Mouse (Mus musculus): ENCODE results near the gene Mdm2. TPM values are rescaled to one million over a fixed set of nuclear protein-coding genes. Genes with fewer than 3 reads are reported as not detected.
A peak's percentile ranks its signal among the peaks of the same experiment; 100 is the strongest.
"Not testable (repeated sequence)": the region's sequence is repeated elsewhere in the genome, so short reads cannot be mapped to it uniquely, and the experiment has no call there.

Mdm2 gene
- polyA plus RNA-seq (2012; rRNA removed) = 61.4 and 70.6 TPM in 2 replicates

DNA sequence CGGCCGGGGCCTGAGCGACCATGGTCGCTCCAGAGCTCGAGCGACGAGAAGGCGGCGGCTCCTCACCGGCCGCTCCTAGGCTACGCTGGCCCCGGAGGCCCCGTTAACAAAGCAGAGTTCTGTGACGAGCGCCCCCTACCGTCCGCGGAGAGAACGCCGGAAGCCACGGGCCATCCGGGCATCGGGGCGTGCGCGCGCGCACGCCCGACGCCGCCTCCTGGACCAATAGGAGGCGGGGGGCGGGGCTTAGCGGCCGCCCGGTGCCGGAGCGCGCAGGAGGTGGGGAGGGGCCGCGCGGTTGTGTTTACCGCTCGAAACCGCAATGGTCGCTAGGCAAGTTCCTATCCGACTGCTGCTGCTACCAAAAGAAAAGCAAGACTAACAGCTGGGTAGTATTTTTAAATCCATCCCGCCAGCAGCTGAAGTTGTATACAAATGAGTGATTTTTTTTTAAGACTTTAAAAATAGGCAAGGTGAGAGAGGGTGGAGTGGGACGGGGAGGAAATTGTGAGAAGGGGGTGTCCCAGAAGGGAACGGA is at the start of gene Mdm2:
Gene Mdm2, minus strand, starts transcription at position 155 of the 538 bp plus-strand sequence.
- TF ChIP-seq POLR2A (IDR thresholded peaks at IDR 0.05; ENCODE audit: borderline replicate concordance, extremely low read depth, insufficient read depth, insufficient read length, poor library complexity, severe bottlenecking) = peak; percentile 88
- TF ChIP-seq CTCF (IDR thresholded peaks at IDR 0.05; ENCODE audit: borderline replicate concordance, extremely low read depth, insufficient read depth, insufficient read length) = peak; percentile 85
- DNase-seq (ENCODE audit: low read depth) = peak; percentile 97

GRCm38 (mm10) chr10:117759844-117760630 is 49.5 kb upstream of the Mdm2 start:
- TF ChIP-seq CTCF (IDR thresholded peaks at IDR 0.05; ENCODE audit: borderline replicate concordance, extremely low read depth, insufficient read depth, insufficient read length) (no peak), POLR2A (IDR thresholded peaks at IDR 0.05; ENCODE audit: borderline replicate concordance, extremely low read depth, insufficient read depth, insufficient read length, poor library complexity, severe bottlenecking) (no peak)
- DNase-seq (ENCODE audit: low read depth) = no peak

DNA sequence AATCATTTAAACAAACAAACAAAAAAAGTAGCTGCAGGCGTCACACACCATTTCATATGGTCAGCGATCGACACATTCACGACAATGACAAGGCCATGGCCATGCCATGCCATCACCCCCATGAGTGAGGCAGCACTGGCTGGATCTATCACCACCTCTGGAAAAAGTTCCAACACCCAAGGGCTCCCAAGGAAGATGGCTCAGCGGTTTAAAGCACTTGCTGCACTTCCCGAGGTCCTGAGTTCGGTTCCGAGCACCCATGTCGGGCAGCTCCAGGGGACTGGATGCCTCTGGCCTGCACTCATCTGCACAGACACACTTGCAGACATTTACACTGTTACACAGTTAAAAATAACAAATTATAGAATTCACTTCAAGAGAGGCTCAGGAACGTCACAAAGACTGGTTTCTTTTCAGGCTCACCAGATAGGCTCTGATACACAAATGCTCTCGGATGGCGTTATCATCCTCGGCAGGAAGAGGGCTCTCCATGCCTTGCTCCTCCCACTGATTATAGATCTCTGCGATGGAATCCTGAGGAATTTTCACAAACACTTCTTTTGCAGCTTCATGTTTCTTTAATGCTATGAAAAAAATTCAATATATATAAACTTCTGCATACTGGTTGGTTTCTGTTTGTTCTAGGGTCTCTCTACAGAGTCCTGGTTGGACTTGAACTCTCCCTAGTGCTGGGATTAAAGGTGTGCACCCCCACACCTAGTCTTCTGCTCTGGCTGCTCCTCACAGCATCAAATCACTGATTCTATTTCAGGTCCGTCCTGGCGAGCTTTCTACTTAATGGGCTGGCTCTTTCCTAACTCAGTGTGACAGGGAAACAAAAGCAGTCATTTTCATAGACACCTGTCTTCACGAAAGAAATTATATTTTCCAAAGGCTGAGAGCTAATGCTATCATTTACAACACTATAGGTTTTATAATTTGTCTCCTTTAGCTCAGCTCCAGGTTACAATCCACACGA is 48.5 kb upstream of the Mdm2 start:
- TF ChIP-seq CTCF (IDR thresholded peaks at IDR 0.05; ENCODE audit: borderline replicate concordance, extremely low read depth, insufficient read depth, insufficient read length) (no peak), POLR2A (IDR thresholded peaks at IDR 0.05; ENCODE audit: borderline replicate concordance, extremely low read depth, insufficient read depth, insufficient read length, poor library complexity, severe bottlenecking) (no peak)
- DNase-seq (ENCODE audit: low read depth) = no peak

GRCm38 (mm10) chr10:117758344-117758743 is 47.8 kb upstream of the Mdm2 start:
- not testable (repeated sequence) for DNase-seq (ENCODE audit: low read depth)

GRCm38 (mm10) chr10:117757796-117758342 is 47.3 kb upstream of the Mdm2 start:
- no peak for TF ChIP-seq POLR2A (IDR thresholded peaks at IDR 0.05; ENCODE audit: borderline replicate concordance, extremely low read depth, insufficient read depth, insufficient read length, poor library complexity, severe bottlenecking)
- TF ChIP-seq CTCF (IDR thresholded peaks at IDR 0.05; ENCODE audit: borderline replicate concordance, extremely low read depth, insufficient read depth, insufficient read length) = no peak
- DNase-seq (ENCODE audit: low read depth) = no peak

DNA sequence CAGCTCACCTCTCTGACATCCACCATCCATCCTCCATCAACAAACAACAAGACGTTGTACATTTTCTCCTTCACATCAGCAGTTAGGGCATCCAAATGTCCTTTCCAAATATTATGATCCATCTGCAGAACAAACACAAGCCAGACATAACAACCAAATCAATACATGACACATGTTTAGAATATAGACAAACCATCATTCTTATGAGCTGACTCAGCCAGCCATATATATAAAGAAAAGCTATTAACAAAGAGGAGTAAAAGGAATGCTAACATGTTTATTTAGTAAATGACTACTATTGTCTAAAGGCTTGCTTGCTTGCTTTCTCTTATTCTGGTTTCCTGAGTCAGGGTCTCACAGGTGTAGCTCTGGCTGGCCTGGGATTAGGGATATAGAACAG is 46.7 kb upstream of the Mdm2 start:
- no peak for TF ChIP-seq POLR2A (IDR thresholded peaks at IDR 0.05; ENCODE audit: borderline replicate concordance, extremely low read depth, insufficient read depth, insufficient read length, poor library complexity, severe bottlenecking)
- no peak for TF ChIP-seq CTCF (IDR thresholded peaks at IDR 0.05; ENCODE audit: borderline replicate concordance, extremely low read depth, insufficient read depth, insufficient read length)
- DNase-seq (ENCODE audit: low read depth) = no peak

GRCm38 (mm10) chr10:117756784-117757183 is 46.2 kb upstream of the Mdm2 start:
- TF ChIP-seq CTCF (IDR thresholded peaks at IDR 0.05; ENCODE audit: borderline replicate concordance, extremely low read depth, insufficient read depth, insufficient read length) (no peak), POLR2A (IDR thresholded peaks at IDR 0.05; ENCODE audit: borderline replicate concordance, extremely low read depth, insufficient read depth, insufficient read length, poor library complexity, severe bottlenecking) (no peak)
- DNase-seq (ENCODE audit: low read depth) = no peak

- TF ChIP-seq POLR2A (IDR thresholded peaks at IDR 0.05; ENCODE audit: borderline replicate concordance, extremely low read depth, insufficient read depth, insufficient read length, poor library complexity, severe bottlenecking) (no peak), CTCF (IDR thresholded peaks at IDR 0.05; ENCODE audit: borderline replicate concordance, extremely low read depth, insufficient read depth, insufficient read length) (no peak)
- no peak for DNase-seq (ENCODE audit: low read depth)
These were observed 45.4 kb upstream of the Mdm2 start for GRCm38 (mm10) chr10:117755799-117756467.

DNA sequence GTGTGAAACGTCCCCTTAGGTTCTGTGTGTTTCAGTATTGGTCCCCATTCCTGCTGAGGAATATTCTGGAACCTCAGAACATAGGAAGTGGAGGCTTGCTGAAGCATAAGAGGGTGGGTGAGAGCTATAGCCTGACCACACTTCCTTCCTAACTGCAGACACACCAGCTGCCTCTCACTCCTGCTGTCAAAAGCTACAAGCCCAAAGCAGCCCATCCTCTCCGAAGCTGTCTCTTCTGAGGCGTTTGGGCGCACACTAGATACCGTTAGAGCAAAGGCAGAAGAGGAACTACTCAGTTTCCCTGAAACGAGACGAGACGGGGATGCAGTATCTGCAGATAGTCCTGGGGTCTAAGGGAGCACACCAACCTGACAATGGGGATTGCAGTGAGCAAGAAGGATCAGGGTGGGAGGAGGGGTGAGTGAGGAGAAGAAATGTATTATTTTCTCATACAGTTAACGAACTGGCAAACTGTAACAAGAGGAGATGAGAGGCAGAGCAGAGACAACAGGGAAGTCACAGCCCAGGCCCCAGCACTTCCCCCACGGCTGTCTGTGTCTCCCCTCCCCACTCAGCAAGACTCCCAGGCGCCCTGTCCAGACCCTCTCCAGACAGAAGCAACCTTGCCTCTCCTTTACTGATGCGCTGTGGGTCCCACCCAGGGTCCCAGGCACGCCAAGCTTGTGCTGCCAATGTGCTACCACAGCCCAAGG is 44.7 kb upstream of the Mdm2 start:
- TF ChIP-seq POLR2A (IDR thresholded peaks at IDR 0.05; ENCODE audit: borderline replicate concordance, extremely low read depth, insufficient read depth, insufficient read length, poor library complexity, severe bottlenecking) = no peak
- no peak for TF ChIP-seq CTCF (IDR thresholded peaks at IDR 0.05; ENCODE audit: borderline replicate concordance, extremely low read depth, insufficient read depth, insufficient read length)
- no peak for DNase-seq (ENCODE audit: low read depth)

DNA sequence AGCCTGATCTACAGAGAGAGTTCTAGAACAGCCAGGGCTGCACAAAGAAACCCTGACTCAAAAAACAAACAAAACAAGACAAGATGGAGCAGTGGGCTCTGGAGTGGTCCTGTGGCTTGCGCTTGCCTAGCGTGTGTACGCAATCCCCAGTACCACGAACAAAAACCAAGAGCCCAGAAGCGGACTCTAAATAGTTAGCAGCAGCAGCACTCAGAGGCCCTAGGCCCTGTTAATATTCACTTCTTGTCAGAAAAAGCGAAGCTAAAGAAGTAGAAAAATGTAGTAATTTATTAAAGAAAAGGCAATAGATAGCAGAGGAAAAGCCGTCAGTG is 44.0 kb upstream of the Mdm2 start:
- TF ChIP-seq CTCF (IDR thresholded peaks at IDR 0.05; ENCODE audit: borderline replicate concordance, extremely low read depth, insufficient read depth, insufficient read length) (no peak), POLR2A (IDR thresholded peaks at IDR 0.05; ENCODE audit: borderline replicate concordance, extremely low read depth, insufficient read depth, insufficient read length, poor library complexity, severe bottlenecking) (no peak)

More for the DNA sequence above, 44.0 kb upstream of the Mdm2 start:
- no peak for DNase-seq (ENCODE audit: low read depth)
